Mouse (Mus musculus) left cerebral cortex, postnatal 4 days (tissue): ENCODE results near the gene Myo15. TPM values are rescaled to one million over a fixed set of nuclear protein-coding genes. Genes with fewer than 3 reads are reported as not detected.
A peak's percentile ranks its signal among the peaks of the same experiment; 100 is the strongest.
"Not testable (repeated sequence)": the region's sequence is repeated elsewhere in the genome, so short reads cannot be mapped to it uniquely, and the experiment has no call there.

Source experiments
- DNase-seq: peaks from one replicate; pipeline ENCODE4 v3.0.0-alpha.2; 2022
- intact Hi-C: fragments of 180-260 bp; cut with DNase I; formaldehyde crosslinking; loops from one replicate; pipeline ENCODE4 v1.15.1; 2025
- total RNA-seq, 2 experiments: library from RNA; stranded (reverse); gene quantifications; 2 replicates each; pipeline ENCODE4 v1.2.3; 2021

Gene Myo15
- total RNA-seq, result under 1 TPM; 0.10 to 0.14 TPM

DNA sequence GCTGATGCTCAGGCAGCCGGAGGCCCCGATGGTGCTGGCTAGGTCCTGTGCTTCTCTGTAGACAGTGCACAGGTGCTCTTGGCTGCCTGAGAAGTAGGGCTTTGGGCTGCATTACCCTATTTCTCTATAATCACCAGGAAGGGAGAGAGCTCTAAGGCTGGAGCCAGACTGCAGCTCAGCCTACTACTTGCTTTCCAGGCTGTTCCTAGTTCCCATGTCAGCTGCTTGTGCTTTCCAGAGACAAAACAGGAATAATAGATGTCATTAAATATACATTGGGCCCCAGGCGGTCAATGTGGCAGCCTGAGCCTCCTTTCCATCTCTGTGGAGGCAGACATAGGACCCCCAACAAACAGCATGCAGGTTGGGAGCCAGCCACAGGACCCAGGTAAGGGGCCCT lies at the start of gene Myo15:
Myo15 (plus strand) TSS at position 301 of the 400 bp plus-strand sequence.
- no peak for DNase-seq
- intact Hi-C loops, result no loop called here

DNA sequence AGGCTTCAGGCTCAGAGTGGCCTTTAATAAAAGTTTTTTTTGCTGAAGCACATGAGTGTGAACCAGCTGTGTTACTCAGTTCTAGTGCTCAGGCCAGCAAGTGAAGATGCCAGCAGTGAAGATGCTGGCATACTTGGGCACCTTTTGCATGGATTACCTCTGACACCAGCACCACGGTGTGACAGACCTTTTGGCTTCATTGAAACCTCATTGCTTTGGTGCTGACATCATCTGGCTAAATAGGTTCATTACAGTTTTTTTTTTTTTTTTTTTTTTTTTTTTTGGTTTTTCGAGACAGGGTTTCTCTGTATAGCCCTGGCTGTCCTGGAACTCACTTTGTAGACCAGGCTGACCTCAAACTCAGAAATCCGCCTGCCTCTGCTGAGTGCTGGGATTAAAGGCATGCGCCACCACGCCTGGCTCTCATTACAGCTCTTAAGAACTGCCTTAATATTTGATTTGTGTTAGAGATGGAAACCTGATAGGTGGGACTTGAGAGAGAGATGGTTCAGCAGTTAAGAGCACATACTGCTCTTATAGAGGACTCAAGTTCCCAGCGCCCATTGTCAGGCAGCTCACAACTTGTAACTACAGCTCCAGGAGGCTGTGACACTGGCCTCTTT lies 47.0 kb upstream of the Myo15 start:
- intact Hi-C loops, result no loop called here
- DNase-seq, result no peak

DNA sequence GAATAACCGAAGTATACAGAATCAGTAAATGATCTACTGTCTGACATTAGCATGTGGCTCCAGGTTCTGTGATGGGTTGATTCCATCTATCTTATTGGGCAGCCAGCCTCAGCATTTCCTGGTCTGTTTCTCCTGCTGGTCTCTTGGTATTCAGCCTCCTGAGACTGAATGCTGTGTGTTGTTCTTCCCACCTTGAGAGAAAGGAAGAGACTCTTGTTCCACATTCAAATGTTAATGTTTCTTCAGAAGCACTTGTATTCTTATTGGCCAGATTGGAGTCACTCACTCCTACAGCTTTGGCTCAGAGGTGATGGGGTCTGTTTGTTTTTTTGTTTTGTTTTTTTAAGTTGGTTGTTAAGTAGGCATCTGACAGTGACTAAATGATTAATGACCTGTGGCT lies 46.1 kb upstream of the Myo15 start:
- intact Hi-C loops, result no loop called here
- DNase-seq, result no peak

DNA sequence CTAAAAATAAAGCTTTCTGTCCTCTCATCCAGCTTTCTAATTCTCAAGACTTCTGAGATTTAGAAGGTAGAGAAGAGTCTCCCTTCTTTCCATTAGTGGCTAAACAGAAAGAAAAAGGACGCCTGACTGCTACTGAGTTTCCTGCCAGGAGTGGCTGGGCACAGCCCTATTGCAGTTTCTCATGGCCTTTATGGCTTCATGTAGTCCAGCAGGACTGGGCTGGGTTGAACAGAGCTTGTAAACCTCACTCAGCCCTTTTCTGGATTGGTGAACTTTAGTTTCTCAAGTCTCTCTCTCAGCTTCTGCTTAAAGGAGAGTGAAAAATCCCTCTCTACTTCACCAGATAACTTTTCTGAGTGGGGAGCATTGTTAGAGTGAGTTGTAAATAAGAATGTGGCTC lies 42.7 kb upstream of the Myo15 start:
- intact Hi-C loops, result no loop called here
- DNase-seq, result no peak

DNA sequence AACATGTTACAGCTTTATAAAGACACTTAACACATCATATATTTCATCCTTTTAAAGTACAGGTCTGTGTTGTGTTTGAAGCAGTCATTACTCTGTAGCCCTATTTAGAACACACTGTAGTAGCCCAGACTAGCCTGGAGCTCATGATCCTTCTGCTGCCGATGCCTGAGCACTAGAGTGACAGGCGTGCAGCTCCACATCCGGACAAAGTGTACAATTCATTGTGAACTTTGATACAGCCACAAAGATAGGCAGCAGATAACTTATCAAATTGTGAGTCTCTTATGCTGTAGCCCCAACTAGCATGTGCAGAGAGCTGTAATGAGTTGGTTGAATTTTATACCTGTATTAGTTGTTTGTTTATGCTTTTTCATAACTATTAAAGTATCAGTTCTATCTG lies 41.5 kb upstream of the Myo15 start:
- no peak for DNase-seq
- intact Hi-C loops, result no loop called here

DNA sequence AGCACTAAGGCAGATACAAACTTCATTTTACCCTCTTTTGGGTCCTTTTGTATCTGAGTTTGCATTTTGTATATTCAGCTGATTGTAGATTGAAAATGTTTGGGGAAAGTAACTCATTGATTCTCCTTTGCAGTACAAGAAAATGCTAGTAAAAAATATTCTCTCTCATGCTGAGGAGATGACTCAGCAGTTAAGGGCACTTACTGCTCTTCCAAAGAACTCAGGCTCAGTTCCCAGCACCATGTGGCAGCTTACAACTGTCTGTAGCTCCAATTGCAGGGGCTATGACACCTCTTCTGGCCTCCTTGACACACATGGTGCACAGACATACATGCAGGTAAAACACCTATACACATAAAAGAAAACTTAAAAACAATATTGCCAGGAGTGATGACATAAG lies 35.6 kb upstream of the Myo15 start:
- DNase-seq, result no peak
- intact Hi-C loops, result no loop called here

DNA sequence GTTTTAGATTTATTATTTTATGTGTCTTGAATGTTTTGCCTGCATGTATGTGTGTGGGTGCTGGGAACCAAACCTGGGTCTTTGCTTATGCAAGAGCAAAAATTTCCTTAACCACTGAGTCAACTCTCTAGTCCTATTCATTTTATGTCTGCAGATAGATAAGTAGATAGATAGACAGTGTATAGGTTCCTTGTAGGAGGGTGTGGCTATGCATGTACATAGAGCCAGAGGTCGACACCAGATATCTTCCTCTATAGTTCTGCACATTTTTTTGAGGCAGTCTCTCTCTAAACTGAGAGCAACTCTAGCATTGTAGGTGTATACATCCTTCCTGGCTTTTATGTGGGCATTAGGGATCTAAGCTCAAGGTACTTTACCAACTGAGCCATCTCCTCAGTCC lies 34.0 kb upstream of the Myo15 start:
- intact Hi-C loops, result no loop called here
- no peak for DNase-seq

DNA sequence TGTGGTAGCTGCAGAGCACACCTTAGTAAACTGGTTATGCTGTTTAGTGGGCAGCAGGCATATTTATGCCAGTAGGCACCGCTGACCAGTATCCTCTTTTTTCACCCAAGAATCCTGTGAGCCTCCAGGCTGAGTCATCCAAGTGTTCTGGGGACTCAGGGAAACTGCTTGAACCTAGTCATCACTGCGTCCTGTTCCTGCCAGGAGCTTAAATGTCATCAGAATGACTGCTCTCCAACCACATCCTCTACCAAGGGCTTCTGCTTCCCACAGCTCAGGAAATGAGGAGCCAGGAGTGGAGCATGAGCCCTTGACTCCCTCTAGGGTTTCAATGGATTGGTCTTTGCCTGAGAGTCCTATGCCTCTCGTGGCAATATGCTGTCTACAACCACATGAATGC lies 32.5 kb upstream of the Myo15 start:
- intact Hi-C loops, result no loop called here
- no peak for DNase-seq

DNA sequence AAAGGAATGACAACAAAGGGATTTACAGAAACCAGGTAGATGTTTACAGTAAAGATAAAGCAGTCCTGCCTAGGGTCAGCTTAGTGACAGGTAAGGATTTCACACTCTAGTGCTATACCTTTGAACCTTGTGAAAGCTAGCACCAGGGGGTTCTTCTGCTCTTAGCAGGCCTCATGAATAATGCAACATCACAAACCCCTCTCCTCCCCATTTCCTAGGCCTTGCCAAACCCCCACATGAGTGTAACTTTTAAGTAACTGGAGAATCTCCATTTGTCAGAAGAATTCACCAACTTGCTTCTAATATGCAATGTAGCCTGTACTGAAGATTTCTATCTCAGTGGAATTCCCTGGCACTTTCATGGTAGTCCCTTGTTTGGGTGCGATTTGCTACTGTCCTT lies 29.5 kb upstream of the Myo15 start:
- intact Hi-C loops, result not testable (repeated sequence)

DNA sequence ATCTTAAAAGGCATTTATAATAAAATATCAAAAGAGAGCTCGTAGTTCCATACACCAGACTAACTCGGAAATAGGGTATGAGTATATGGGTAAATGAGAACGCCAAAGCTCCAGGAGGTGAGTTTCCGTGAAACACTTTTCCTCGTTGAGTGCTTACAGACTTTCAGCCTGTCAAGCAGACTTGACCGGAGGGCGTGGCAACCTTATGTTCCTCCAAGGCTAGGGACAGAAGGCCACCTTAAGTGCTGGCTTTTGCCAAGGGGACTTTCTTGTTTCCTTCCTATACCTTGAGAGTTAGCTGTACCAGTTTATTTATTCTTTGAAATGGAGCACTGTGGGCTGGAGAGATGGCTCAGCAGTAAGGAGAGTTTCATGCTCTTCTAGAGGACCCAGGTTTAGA lies 29.0 kb upstream of the Myo15 start:
- no peak for DNase-seq
- intact Hi-C loops, result no loop called here

More for the DNA sequence above, 29.5 kb upstream of the Myo15 start:
- DNase-seq, result not testable (repeated sequence)

DNA sequence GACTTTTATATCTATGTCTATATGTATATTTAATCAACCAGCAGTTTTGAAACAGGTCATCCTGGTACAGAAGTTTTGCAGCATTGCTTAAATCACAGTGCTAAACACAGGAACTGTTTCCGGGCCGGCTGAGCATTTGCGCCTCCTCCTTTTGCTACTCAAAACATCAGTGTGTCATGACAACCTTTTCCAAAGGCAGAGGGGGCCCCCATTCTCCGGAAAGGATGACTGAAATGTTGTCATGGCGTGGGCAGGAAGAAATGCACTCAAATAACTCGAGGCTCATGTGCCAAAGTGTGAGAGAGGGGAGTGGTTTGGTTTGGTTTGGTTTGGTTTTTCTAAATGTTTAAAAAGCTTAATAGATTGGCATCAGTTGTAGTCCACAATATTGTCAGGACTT lies 26.2 kb upstream of the Myo15 start:
- DNase-seq, result no peak
- intact Hi-C loops, result no loop called here

DNA sequence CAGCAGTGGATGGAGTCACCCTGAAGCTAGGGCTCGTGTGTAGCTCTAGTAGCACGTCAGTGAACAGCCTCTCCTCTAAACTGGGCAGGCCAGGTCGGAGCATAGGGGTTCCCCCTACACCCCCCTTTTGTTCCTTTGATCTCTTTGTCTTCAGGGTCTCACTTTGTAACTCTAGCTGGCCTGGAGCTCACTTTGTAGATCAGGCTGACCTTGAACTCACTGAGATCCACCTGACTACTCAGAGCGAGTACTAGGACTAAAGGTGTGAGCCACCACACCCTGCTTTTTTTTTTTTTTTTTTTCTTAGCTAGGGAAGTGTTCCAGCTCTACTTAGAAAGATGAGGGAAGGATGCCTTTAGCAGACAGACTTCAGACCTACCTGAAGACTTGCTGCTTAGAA lies 25.1 kb upstream of the Myo15 start:
- DNase-seq, result no peak
- intact Hi-C loops, result no loop called here

DNA sequence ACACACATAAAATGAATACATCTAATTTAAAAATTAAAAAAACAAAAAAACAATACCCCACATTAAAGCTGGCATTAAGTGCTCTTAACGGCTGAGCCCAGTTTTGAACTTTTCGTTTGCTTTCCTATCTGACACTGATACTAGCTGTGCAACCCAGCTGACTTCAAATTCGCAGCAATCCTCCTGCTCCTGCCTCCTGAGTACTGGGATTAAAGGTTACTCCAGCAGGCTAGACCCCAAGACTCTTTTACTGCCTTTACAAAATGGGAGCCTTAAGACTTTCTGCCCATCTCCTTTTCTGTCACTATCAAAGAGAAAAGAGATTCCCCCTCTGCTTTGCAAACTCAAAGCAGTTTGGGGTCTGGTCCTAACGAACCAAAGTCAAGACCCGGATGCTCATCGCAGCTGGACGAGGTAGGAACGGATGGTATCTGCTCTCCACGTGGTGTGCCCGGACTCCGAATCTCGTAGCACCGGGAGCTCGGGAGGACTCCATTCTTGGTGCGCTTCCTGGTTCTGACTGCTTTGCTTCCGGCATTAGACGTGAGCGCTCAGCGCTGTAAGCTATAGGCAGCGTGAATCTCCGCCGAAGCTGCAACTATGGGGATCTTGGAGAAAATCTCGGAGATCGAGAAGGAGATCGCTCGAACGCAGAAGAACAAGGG lies 14.9 kb upstream of the Myo15 start, which contains the start of gene Drg2:
Drg2 (plus strand) TSS at position 512 of the 665 bp plus-strand sequence.
- intact Hi-C loops, result loop anchor here (10.0 kb wide), 1 partner anchor 91 kb away; no protein-coding TSS in a partner anchor
- peak; percentile 88 for DNase-seq

DNA sequence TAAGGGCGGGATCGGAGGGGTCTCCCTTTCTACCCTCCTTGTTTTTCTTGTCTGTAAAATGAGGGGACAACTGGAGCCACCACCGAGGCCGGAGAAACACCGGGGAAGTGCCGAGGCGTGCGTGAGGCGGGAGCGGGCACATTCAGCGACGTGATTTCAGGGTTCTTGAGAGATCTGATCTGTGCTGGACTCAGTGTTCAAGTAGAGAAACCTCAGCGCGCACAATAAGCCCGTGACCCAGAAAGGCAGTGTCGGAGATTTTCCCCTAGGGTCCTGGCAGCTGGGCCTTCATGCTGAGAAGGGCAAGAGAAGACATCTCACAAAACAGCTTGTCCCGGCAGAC lies 14.4 kb upstream of the Myo15 start:
- intact Hi-C loops, result loop anchor here (10.0 kb wide), 1 partner anchor 90 kb away; no protein-coding TSS in a partner anchor
- no peak for DNase-seq

DNA sequence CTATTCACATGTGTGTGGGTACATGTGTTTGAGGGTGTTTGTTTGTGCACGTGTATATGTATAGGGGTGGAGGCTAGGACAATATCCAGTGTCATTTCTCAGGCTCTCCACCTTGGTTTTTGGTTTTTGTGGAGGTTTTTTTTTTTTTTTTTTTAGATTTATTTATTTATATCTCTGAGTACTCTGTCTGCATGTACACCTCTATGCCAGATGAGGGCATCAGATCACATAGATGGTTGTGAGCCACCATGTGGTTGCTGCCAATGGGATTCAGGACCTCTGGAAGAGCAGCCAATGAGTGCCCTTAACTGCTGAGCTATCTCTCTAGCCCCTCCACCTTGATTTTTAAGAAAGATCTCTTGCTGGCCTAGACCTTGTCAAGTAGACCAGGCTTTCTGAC lies 11.2 kb upstream of the Myo15 start:
- intact Hi-C loops, result loop anchor here (10.0 kb wide), 1 partner anchor 87 kb away; no protein-coding TSS in a partner anchor
- DNase-seq, result no peak

DNA sequence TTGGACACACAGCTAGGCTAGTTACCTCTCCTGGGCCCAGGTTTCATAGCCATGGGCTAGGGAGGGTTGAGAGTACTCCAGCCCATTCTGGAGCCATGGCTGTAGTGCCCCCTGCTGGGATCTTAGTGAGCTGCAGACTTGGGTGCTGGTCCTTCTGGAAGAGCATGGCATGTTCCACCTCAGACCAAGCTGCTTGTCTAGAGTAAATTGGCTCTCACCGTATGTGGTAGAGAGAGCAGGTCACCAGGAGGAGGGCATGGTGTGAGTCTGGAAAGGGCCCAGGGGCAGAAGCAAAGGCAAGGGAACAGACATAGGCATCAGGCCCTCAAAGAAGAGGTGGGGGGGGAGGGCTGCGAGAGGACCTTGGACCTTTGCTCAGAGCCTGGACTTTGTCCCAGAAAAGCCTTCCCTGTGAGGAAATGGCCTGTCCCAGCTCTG lies 3.2 kb upstream of the Myo15 start:
- DNase-seq, result no peak
- intact Hi-C loops, result no loop called here

DNA sequence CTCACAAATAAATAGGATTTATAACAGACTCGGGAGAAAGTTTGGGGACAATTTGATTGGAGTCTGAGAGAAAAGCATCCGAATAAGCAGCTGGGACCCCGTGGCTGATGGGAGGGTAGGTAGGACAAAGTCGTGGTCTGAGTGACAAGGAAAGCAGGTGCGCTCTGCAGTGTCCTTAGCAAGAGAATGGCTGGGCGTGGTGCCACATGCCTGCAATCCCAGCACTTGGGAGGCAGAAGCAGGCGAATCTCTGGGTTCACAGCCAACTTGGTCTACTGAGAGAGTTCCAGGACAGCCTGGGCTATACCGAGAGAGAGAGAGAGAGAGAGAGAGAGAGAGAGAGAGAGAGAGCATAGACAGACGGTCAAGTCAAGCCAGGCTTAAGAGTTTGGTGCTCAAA lies 1.6 kb downstream of the Myo15 start:
- DNase-seq, result no peak
- intact Hi-C loops, result no loop called here

DNA sequence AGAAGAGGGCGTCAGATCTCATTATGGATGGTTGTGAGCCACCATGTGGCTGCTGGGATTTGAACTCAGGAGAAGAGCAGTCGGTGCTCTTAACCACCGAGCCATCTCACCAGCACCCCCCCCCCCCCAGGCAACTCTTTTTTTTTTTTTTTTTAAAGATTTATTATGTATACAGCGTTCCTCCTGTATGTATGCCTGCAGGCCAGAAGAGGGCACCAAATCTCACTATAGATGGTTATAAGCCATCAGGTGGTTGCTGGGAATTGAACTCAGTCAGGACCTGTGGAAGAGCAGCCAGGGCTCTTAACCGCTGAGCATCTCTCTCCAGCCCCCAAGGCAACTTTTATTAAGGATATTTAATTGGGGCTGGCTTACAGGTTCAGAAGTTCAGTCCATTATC lies 5.4 kb downstream of the Myo15 start:
- no peak for DNase-seq
- intact Hi-C loops, result no loop called here

DNA sequence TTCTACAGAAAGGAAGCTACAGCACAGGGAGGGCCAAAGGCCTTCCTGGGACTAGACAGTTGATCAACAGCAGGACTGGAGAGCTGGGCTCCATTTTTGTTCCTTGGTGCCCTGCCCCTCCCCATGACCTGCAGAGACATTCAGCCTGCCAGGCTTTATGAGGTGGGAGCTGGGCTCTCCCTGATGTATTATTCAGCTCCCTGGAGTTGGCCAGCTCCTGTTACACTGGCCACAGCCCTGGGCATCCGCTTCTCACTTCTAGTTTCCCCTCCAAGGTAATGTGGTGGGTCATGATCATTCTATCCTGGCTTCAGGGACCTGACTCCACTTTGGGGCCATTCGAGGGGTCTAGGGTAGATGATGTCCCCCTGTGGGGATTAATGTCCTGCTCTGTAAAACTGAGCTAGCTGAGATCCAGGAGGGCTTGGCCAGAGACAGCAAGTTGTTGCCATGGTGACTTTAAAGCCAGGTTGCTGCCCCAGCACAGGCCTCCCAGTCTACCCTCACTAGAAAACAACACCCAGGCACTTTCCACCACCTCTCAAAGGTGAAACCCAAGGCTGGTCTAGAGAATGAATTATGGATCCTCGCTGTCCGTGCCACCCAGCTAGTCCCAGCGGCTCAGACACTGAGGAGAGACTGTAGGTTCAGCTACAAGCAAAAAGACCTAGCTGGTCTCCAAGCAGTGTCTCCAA lies 6.7 kb downstream of the Myo15 start:
- no peak for DNase-seq
- intact Hi-C loops, result no loop called here

DNA sequence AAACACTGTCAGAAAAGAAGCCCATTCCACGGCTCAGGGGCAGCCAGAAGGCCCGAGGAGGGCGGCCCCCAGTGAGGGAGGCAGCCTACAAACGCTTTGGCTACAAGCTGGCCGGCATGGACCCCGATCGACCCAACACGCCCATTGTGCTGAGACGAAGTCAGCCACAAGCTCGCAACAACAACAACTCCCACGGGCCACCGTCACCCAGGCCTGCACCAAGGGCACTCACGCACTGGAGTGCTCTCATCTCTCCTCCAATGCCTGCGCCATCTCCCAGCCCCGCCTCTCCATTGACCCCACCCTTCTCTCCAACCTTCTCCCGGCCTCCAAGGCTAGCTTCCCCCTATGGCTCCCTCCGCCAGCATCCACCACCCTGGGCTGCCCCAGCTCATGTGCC lies 9.0 kb downstream of the Myo15 start:
- intact Hi-C loops, result no loop called here
- DNase-seq, result no peak

DNA sequence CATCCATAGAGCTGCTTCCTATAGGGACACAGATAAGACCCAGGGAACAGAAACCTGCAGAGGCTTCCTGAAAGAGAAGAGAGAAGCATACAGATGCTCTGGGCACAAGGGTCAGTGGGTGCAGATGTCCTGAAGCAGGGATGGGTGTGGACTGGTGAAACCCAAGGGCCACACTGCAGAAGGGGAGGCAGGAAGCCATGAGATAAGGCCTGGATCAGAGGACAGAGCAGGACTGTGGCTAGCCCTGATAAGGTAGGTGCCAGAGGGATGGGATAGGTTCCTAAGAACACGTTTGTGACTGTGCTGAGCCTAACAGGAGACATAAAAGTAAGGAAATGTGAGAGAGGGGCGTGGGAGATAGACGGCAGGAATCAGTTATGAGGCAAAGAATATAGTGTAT lies 17.1 kb downstream of the Myo15 start:
- no peak for DNase-seq
- intact Hi-C loops, result no loop called here

DNA sequence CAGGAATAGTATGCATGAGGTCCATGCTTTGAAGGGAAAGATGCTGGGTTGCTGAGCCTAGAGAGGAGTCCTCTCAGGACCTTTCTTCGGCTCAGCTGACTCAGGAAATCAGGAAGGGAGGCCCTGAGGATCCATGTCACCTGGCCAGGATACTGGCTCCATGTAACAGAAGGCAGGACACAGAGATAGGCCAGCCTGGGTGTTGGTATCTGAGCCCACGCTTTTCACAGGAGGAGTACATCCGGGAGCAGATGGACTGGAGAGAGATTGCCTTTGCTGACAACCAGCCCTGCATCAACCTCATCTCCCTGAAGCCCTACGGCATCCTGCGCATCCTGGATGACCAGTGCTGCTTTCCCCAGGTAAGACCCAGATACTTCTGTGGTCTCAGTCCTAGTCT lies 23.6 kb downstream of the Myo15 start:
- intact Hi-C loops, result no loop called here

More for the DNA sequence above, 23.6 kb downstream of the Myo15 start:
- DNase-seq, result no peak
